Mouse (Mus musculus) left cerebral cortex, adult 11 months (tissue): Measurements from ENCODE around the gene Phgr1.
A peak's percentile ranks its signal among the peaks of the same experiment; 100 is the strongest.

Source experiments
- DNase-seq: peaks from one replicate; pipeline ENCODE4 v3.0.0; 2022; ENCODE audit warnings: low spot score

The Phgr1 gene

GRCm38 (mm10) chr2:118772158-118772874 lies at the start of gene Phgr1:
Gene Phgr1, plus strand, starts transcription at chr2:118772769.
- no peak for DNase-seq

GRCm38 (mm10) chr2:118723693-118724486 lies 48.7 kb upstream of the Phgr1 start:
- DNase-seq: no peak

- no peak for DNase-seq
These were observed 47.1 kb upstream of the Phgr1 start for GRCm38 (mm10) chr2:118725511-118725910.

GRCm38 (mm10) chr2:118726873-118727272 lies 45.7 kb upstream of the Phgr1 start:
- no peak for DNase-seq

- DNase-seq: no peak
These were observed 44.7 kb upstream of the Phgr1 start for GRCm38 (mm10) chr2:118727911-118728310.

GRCm38 (mm10) chr2:118728337-118728736 lies 44.2 kb upstream of the Phgr1 start, which contains the start of gene Plcb2:
Gene Plcb2, minus strand, starts transcription at chr2:118728438.
- DNase-seq: no peak

- DNase-seq: no peak
These were observed 43.4 kb upstream of the Phgr1 start for GRCm38 (mm10) chr2:118729194-118729593.

- DNase-seq: no peak
These were observed 42.5 kb upstream of the Phgr1 start for GRCm38 (mm10) chr2:118729816-118730621.

GRCm38 (mm10) chr2:118730622-118730915 lies 42.0 kb upstream of the Phgr1 start:
- no peak for DNase-seq

GRCm38 (mm10) chr2:118731981-118732380 lies 40.6 kb upstream of the Phgr1 start:
- no peak for DNase-seq

GRCm38 (mm10) chr2:118733341-118733740 lies 39.2 kb upstream of the Phgr1 start:
- no peak for DNase-seq

GRCm38 (mm10) chr2:118740341-118740740 lies 32.2 kb upstream of the Phgr1 start:
- DNase-seq: no peak

GRCm38 (mm10) chr2:118741183-118741582 lies 31.4 kb upstream of the Phgr1 start:
- no peak for DNase-seq

GRCm38 (mm10) chr2:118743261-118743943 lies 29.2 kb upstream of the Phgr1 start:
- DNase-seq: no peak

- no peak for DNase-seq
These were observed 27.9 kb upstream of the Phgr1 start for GRCm38 (mm10) chr2:118744621-118745020.

- peak; percentile 86 for DNase-seq
These were observed 27.2 kb upstream of the Phgr1 start, which contains the start of gene Inafm2 for GRCm38 (mm10) chr2:118745232-118745884. Gene Inafm2, plus strand, starts transcription at chr2:118745758.

GRCm38 (mm10) chr2:118745915-118746901 lies 26.4 kb upstream of the Phgr1 start:
- no peak for DNase-seq

GRCm38 (mm10) chr2:118747301-118747960 lies 25.1 kb upstream of the Phgr1 start:
- DNase-seq: no peak

- no peak for DNase-seq
These were observed 23.2 kb upstream of the Phgr1 start for GRCm38 (mm10) chr2:118749341-118749884.
